Mouse (Mus musculus): ENCODE results near the gene Psmb11.

The Psmb11 gene

DNA sequence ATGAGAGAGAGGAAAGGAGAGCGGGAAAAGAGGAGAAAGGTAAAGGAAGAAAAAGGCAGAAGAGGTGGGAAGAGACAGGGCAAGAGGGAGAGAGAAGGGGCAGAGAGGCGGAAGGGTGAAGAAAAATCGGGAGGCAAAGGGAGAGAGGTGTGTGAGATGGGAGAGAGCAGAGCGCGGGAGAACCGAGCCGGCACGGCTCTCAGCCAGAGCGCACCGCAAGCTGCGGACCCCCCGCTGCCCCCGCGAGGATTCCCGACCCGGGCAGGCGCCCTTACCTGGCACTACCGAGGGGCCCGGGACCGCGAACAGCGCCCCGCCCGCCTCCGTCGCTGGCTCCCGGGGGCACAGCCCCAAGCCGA, 19.7 kb downstream of the Psmb11 start, which contains the start of gene Gm17606:
Gene Gm17606, plus strand, starts transcription at position 7 of the 359 bp plus-strand sequence.
- DNase-seq (ENCODE audit: low read depth, low spot score) = no peak

DNA sequence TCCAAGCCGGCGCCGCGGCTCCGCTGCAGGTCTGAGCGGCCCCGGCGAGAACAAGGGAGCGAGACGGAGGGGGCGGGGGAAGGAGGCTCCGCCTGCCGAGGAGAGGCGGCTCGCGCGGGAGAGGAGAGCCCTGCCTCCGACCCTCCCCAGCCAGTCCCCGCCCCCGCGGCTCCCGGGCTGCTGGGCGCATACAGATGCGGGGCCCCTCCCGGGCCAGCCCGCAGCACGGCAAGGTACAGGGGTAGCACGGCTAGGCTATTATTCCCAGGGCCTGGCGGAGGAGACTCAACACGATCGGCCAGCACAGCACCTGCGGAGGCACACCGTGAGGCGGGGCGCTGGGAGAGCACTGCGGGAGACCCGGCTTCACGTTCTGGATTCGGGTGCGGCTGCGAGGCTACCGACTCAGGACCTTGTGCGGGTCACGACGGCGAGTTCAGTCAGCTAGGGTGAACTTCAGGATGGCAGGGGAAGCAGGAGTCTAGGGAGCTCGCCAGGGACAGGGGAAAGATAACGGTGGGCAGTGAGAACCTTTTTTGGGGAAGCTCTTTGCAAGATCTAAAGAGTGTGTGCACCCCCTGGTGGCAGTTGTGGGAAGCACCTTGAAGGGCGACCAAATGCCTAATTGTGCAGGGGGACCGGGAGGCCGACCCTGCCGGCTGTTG, 20.2 kb downstream of the Psmb11 start, which contains the start of gene Cdh24:
Gene Cdh24, minus strand, starts transcription at position 60 of the 665 bp plus-strand sequence.
- DNase-seq (ENCODE audit: low read depth, low spot score) = peak; percentile 75

DNA sequence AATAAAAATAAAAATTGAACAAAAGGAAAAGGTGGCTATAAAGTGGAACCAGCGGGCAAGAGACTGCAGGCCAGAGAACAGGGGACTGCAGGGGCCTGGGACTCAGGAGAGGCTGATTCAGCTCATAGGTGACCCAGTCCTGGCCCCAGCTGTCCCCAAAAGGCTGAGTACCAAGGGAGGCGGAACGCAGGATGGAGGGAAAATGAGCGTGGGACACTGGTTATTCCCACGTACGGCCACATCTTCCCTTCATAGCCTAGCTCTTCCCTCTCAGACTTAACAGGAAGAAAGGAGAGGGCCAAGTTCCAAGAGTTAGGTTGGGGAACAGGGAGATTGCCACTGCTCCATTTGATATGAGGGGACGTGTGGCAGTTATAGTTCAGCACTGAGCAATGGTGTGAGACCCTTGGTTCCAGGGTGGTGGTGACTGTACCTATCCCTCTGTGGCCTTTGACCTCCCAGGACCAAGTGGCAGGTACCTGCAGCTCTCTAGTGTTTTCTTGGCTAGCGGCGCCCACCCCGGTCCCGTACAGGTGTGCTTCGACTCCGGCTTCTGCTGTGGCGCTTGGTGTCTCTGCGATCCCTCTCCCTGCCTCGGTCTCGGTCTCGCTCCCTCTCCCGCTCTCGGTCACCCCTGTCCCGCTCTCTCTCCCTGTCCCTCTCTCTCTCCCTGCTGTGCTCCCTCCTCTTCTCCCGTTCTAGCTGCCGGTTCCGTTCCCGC, 21.2 kb downstream of the Psmb11 start:
- no peak for DNase-seq (ENCODE audit: low read depth, low spot score)

DNA sequence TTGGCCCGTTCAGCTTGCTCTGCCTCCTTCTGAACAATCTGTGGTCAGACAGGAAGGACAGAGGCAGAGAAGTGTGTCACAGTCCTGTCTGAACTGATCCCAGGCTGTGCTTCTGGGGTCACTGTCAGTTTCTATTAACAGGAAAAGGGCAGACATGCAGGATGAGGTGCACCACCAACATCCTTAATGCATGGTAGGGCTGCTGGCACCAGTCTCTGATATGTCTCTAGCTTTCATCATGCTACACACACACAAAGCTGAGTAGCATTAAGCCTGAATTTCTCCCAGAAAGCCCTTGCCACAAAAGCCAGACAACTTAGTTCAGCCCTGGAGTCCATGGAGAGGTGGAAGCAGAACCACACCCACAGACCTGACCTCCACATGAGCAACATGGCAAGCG, 21.8 kb downstream of the Psmb11 start:
- DNase-seq (ENCODE audit: low read depth, low spot score) = no peak

DNA sequence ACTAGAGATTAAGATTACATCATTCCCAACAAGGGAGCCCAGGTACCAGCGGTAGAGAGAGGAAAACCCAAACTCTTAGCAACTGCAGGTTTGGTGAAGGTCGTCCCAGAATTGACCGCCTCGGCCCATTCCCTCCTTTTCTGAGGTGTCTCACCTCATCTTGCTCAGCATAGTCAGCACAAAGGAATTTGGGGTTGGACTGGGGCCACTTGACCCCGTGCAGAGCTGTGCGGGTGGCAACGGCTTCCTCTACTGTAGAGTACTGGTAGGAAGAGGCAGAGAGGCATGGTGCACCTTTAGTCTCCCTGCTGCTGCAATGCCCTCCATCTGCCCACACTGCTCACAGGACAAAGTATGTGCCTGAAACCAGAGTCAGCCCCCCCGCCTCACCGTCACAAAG, 23.1 kb downstream of the Psmb11 start:
- no peak for DNase-seq (ENCODE audit: low read depth, low spot score)

DNA sequence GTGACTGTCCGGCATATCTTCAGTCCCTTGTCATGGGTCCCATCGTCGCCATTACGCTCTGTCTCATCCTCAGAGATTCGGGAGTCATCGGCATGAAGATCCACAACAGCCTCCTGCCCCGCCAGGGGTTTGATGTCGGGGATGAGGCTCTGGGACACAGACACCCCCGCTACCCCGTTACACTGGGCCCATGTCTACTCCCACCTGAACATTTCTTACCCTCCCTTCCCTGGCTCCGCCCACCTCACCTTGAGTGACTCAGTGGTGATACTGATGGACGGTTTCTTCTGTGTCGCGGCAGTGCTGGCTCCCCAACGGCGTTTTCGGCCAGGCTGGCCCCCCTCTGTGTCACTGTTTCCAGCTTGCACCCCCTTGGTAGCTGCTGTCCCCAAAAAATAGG, 25.2 kb downstream of the Psmb11 start:
- DNase-seq (ENCODE audit: low read depth, low spot score) = no peak

DNA sequence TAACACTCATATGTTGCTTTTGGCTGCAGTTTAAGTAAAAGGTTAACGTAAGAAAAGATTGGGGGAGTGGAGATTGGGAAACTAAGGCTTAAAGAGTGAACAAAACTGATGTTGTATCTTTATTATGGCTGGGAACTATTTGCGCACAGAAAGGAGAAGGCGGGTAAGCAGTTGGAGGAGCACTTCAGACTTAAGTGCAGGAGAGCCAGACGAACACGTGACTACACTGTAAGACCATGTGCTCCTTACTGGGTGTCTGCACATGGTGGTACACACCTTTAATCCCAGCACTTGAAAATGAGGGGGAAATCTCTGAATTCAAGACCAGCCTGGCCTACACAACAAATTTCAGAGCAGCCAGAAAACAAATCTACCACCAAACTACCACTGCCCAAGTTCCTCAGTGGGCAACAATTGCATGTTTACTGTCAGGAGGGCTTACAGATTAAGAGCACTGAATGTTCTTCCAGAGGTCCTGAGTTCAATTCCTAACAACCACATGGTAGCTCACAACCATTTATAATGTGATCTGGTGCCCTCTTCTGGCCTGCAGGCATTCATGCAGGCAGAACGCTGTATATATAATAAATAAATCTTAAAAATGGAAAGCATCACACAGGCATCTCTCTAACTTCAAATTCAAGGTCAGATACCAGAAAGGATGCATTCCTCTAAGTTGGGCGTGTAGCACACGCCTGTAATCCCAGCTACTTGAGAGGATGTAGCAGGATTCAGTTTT, 25.8 kb downstream of the Psmb11 start:
- no peak for DNase-seq (ENCODE audit: low read depth, low spot score)

DNA sequence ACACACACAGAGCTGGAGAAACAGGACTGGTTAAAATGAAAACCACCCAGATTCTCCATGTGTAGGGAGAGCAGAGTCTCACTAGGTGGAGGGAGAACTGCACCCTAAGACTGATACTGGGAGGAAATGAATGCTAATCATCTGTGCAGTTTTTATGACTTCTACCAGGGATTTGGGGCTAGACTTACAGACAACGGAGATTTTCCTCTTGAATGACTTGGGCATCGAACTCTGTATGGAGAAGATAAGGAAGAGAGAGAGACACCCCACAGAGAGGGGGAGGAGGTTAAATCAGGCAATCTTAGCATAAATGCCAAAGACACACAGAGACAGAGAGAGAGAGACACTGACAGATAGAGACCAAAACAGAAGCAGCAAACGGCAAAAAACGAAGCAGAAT, 26.7 kb downstream of the Psmb11 start:
- no peak for DNase-seq (ENCODE audit: low read depth, low spot score)

DNA sequence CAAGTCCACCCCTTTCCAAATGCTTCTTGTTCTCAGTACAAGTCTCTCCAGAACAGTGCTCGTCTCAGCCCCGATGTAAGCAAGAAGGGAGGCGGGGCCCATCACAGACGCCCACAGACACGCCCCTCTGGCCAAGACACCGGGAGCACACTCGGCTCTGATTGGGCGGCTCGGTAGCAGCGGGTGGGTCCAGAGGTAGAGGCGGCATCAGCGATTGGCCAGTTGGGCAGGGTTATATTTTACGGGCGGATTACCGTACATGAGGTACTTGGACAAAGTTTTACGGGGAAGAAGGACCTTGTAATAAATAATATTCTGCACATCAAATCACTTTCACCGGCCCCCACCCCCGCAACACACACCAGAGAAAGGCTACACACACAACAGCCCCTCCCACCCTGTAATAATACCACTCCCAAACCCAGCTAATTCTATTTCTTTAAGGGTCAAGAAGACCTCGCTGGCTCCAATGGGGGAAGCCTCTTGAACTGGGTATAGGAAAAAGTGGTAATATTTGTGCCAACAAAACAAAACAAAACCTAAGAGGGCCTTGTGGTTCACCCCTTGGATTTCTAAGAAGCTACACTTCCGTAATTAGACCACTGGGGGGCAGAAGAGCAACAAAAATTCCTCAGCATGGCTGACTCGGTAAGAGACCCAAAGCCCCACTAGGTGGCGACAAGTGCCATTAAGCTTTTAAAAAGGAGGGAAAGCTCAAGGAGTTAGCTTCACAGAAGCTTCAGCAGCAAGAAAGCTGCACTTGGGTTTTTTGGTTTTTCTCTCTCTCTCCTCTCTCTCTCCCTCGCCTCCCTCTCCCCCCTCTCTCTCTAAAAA, 29.6 kb downstream of the Psmb11 start:
- peak; percentile 80 for DNase-seq (ENCODE audit: low read depth, low spot score)

DNA sequence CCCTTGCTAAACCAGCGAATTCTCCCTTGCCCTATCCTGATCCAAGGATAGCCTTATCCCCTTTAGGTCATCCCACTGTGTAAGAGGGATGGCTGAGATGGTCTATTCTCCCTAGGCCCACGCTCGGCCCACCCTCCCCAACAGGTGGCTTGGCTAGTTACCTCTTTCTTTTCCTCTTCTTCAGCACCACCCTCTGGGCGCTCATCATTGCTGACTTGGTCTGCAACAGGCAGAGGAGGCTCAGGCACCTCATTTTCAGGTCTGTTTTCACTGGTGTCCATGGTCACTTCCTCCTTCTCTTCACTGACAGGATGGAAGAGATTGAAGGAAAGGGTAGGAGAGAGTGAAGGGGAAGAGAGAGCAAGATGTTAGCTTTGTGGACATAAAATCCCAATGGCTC, 30.3 kb downstream of the Psmb11 start:
- no peak for DNase-seq (ENCODE audit: low read depth, low spot score)

DNA sequence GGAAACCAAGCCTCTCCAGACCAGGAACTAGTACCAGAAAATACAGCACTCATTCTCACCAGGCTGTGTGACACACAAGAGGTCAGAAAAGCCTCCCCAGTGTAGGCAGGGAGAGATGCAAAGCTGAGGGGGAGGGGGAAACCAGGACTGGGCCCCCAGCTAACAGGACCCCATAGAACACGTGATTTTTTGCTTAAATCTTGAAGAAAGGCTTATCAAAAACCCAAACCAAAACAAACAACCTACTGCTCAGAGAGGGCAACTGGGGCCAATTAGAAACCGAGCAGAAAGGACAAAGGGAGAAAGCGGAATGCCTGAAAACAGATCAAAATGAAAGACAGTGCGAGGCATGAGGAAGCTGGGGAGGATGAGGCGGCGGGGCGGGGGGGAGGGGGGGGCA, 31.6 kb downstream of the Psmb11 start:
- DNase-seq (ENCODE audit: low read depth, low spot score) = no peak

DNA sequence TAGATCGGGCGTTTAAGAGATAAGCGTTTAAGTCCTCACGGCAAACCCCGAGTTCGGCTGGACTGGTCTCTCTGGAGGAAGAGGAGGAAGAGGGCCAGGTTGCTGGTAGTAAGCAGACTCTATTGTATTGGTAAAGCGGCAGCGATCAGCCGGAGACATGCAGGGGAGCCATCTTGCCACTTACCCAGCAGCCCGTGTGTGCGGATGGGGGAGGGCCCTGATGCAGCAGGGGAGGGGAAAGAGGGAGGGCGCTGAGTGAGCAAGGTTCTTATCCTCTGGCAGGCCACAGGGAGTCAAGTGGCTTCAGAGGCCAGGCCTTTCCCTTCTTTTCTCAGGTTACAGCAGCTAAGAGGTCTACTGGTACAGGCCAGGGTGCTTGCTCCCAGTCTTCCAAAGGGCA, 32.3 kb downstream of the Psmb11 start:
- DNase-seq (ENCODE audit: low read depth, low spot score) = peak; percentile 76

DNA sequence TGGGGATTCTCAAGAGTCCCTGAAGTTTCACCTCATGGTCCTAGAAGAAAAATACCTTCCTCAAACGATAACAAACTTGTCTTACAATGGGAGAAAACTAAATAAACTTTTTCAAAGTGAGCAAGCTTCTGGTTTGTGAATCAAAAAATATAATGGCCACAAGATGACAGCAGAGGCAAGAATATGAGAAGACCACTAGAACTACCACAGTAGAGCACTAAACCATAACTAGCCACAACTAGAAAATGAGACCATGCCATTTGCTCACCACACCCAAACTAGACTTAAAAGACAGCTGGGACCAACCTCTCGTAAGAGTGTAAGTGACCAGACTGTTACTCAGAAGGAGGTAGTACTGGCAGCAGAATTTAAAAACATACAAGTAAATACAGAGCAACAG, 38.8 kb downstream of the Psmb11 start:
- no peak for DNase-seq (ENCODE audit: low read depth, low spot score)

DNA sequence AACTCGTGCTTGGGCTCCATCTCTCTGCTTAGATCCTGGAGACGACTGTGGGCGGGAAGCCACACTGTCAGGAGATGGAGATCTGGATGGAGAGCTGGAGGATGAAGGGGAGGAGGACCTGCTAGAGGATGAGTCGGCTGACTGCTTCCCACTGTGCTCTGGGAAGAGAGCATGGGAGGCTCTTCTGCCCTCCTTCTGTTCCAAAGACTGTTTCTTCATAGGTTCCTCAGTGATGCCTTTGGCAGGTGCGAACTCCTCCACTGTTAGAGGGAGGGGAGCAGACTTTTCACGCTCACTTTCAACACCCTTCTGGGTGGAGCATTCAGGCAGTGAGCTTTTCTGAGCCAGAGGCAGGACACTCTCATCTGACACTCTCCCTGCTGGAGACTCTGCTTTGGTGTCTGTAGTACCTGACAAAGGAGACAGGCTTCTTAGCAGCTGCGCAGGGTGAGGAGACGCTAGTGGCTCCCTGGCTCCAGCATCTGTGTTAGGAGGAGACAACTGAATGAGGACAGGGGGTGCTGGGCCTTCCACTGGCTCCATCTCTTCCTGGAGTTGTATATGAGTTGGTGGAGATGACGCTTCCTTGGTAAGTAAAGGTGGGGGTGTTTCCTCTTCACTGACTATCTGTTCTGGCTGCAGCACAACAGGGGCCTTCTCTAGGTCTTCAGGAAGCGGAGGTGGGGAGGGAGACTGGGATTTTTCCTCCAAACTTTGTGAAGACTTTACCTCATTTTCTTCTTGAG, 43.4 kb downstream of the Psmb11 start:
- no peak for DNase-seq (ENCODE audit: low read depth, low spot score)

DNA sequence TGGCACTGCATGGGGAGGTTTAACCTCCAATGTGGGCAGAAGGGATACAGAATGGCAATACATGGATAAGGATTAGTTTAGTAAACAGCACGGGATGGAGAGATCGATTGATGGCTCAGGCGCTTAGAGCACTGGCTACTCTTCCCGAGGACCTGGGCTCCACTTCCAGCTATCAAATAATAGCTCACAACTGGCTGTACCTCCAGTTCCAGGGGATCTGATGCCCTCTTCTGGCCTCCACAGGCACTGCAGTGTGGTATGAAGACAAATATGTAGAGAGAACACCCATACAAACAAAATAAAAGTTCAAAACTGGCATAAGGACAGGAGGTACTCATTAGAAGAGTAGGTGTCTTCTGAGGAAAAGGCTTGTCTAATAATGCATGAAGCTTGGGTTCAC, 48.1 kb downstream of the Psmb11 start:
- DNase-seq (ENCODE audit: low read depth, low spot score) = no peak

DNA sequence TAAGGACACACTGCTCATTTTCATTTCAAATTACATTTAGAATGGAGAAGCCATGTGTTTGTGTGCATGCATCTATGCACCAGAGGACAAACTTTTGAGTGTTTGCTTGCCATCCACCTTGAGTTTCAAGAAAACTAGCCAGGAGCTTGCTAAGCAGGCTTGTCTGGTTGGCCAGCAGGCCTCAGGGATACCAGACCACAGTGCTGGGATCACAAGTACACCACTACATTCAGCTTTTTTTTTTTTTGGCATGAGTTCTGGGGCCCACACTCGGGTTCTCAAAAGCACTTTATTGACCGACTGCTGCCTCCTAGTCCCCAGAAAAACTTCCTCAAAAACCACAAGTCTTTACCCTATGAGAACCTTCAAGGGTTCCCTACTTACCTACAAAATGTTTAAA, 53.1 kb downstream of the Psmb11 start:
- DNase-seq (ENCODE audit: low read depth, low spot score) = no peak

DNA sequence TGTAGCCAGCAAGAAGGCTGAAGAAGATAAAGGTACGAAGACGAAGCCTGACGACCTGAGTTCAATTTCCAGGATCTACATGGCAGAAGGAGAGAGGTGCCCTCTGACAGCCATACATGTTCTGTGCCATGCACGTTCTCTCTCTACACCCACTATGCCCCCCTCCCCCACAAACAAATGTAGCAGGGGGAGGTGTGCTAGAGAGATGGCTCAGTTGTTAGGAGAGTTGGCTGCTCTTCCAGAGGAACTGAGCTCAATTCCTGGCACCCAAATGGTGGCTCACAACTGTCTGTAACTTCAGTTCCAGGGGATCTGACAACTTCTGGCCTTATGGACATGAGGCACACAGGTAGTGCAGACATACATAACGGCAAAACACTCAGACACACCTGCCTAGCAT, 55.1 kb downstream of the Psmb11 start:
- no peak for DNase-seq (ENCODE audit: low read depth, low spot score)

DNA sequence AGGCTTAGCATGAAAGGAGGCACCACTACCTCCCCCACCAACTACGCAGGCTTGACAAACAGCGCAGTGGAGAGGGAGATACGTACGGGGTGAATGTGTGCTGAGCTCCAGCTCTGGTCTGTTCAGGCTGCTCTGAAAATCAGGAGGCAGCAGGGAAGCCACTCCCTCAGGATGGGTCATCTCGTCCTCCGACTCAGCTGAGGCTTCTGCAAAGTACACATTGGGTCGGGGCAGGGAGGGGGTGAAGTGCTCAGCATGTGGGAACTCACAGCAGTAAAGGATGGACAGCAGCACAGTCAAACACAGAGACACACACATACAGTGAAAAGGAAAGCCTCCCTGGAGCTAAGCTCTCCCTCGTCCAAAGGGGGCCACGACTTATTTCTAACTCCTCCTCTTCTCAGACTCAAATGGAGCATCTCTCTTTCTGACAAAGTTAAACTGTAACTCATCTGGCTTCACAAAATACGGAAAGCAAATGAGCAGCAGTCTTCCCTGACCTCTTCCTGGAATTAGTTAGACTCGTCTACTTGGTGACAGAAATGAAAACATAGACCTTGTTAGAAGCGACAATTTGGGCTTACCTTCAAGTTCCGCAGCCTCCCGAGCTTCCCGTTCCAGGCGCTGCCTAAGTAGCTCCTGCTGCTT, 57.5 kb downstream of the Psmb11 start:
- no peak for DNase-seq (ENCODE audit: low read depth, low spot score)
